Mouse (Mus musculus): ENCODE results near the gene Nsd1. TPM values are rescaled to one million over a fixed set of nuclear protein-coding genes. Genes with fewer than 3 reads are reported as not detected.

Gene Nsd1
- polyA plus RNA-seq, 1 experiment from 2014 or later: 67.4 TPM

DNA sequence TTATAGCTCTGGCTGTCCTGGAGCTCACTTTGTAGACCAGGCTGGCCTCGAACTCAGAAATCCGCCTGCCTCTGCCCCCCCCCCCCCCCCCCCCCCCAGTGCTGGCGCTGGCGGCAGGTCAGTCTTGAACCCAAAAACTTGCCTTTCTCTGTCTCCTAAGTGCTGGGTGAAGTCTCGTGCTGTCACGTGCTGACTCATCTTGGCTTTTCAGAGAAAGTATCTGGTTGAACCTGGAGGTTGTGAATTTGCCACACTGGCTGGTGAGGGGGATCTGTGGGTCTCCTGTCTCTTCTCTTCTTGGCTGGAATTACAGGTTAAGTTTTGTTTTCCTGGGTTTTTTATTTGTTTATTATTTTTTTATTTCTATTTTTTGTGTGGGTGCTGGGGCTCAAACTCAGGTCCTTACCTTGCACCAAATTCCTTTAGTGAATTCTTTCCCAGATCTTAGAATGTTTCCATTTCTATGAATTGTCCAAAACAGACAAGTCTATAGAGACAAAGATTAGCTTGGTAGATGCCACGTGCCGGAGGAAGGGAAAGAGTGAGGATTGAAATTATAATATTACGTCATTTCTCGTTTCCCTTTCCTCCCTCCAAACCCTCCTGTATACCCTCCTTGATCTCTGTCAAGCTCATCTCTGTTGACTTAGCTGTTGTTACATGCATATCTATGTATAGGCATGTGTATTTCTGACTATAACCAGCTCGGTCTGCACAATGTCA lies 4.8 kb upstream of the Nsd1 start:
- no peak for ATAC-seq (replicated peaks; ENCODE audit: insufficient number of reproducible peaks, low FRiP score, low TSS enrichment, low read depth)
- no peak overlapping the region for H3K4me2 ChIP-seq (ENCODE audit: low read depth, low read length)
- 80% methylated on average over 9 of the region's 11 CpGs for WGBS

GRCm38 (mm10) chr13:55205448-55206205 lies 4.0 kb upstream of the Nsd1 start:
- no peaks in the 10 kb centered on the region for H3K9me3 ChIP-seq (replicated peaks; ENCODE audit: control insufficient read depth, low read length)
- H3K4me3 ChIP-seq (ENCODE audit: low read depth, low read length): no peak overlapping the region
- H3K4me1 ChIP-seq (ENCODE audit: control insufficient read depth, insufficient read depth, low read length): peaks cover 4% of the 10 kb centered on the region
- H3K36me3 ChIP-seq (replicated peaks; ENCODE audit: control insufficient read depth, insufficient read depth, low read depth, low read length): no peaks in the 10 kb centered on the region
- DNase-seq (ENCODE audit: low spot score) (no peak), ATAC-seq (replicated peaks; ENCODE audit: insufficient number of reproducible peaks, low FRiP score, low TSS enrichment, low read depth) (no peak)
- no peak overlapping the region for H3K27ac ChIP-seq (replicated peaks; ENCODE audit: low read depth, low read length)
- no peak overlapping the region for H3K4me2 ChIP-seq (ENCODE audit: low read depth, low read length)
- 93% methylated on average over 6 of the region's 6 CpGs for WGBS
- no peaks in the 10 kb centered on the region; the same call in 1 of the 2 replicates for H3K27me3 ChIP-seq (ENCODE audit: control insufficient read depth, insufficient read depth, low read length)
- no peak overlapping the region for H3K9ac ChIP-seq (replicated peaks; ENCODE audit: low read length)

More for the DNA sequence above, 4.8 kb upstream of the Nsd1 start:
- no peak overlapping the region for H3K4me3 ChIP-seq (ENCODE audit: low read depth, low read length)
- H3K9me3 ChIP-seq (replicated peaks; ENCODE audit: control insufficient read depth, low read length): no peaks in the 10 kb centered on the region
- H3K9ac ChIP-seq (replicated peaks; ENCODE audit: low read length): no peak overlapping the region
- H3K27ac ChIP-seq (replicated peaks; ENCODE audit: low read depth, low read length): no peak overlapping the region
- DNase-seq (ENCODE audit: low spot score): no peak
- no peaks in the 10 kb centered on the region for H3K36me3 ChIP-seq (replicated peaks; ENCODE audit: control insufficient read depth, insufficient read depth, low read depth, low read length)
- H3K27me3 ChIP-seq (ENCODE audit: control insufficient read depth, insufficient read depth, low read length): no peaks in the 10 kb centered on the region
- H3K4me1 ChIP-seq (ENCODE audit: control insufficient read depth, insufficient read depth, low read length): peaks cover 4% of the 10 kb centered on the region

DNA sequence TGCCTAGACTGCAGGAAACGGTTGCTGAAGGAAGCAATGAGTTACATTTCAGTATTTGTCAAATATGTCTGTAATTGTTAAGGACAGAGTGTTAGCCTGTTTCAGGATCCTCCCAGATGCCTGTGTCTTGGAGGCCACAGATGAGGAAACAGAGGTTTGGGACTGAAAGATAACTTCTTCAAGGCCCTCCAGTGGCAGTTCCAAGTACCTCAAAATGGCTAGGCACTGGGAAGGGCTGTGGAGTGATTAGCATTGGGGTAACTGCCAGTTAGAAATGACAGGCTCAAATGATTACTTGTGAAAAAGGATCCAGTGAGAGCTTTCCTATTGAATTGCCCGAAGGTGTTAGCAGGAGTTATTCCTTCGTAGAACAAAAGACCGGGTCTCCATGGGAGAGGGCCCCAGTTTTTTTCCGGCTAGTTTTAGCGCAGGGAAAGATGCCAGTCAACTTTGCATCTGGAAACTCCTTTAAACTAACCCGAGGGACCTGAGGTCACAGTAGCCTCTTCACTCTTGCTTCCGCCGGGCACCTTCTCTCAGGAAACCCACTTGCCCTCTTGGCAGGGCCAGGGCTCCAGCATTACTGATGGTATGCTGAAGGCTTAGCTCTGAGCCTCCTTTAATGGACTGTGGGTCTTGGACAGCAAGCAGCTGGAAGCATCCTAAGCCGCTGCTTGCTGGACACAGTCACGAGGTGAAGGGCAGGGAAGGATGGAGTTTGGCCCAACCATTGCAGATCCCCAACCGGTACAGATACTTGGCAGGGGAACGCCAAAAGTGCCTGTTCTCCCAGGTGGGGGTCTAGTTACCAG lies 539 bp upstream of the Nsd1 start:
- Histone ChIP-seq H3K9me3 (replicated peaks; ENCODE audit: control insufficient read depth, low read length) (no peaks in the 10 kb centered on the region), H3K4me3 (ENCODE audit: low read depth, low read length) (no peak overlapping the region), H3K27me3 (ENCODE audit: control insufficient read depth, insufficient read depth, low read length) (no peaks in the 10 kb centered on the region; the same call in 1 of the 2 replicates), H3K36me3 (replicated peaks; ENCODE audit: control insufficient read depth, insufficient read depth, low read depth, low read length) (no peaks in the 10 kb centered on the region), H3K9ac (replicated peaks; ENCODE audit: low read length) (no peak overlapping the region; the same call in 1 of the 2 replicates), H3K4me2 (ENCODE audit: low read depth, low read length) (no peak overlapping the region; the same call in 1 of the 2 replicates), H3K4me1 (ENCODE audit: control insufficient read depth, insufficient read depth, low read length) (peaks cover 11% of the 10 kb centered on the region), H3K27ac (replicated peaks; ENCODE audit: low read depth, low read length) (no peak overlapping the region)
- 60% methylated on average over 13 of the region's 13 CpGs for WGBS
- peak; percentile 10 for DNase-seq (ENCODE audit: low spot score)
- no peak for ATAC-seq (replicated peaks; ENCODE audit: insufficient number of reproducible peaks, low FRiP score, low TSS enrichment, low read depth)

GRCm38 (mm10) chr13:55210193-55210970 lies 800 bp downstream of the Nsd1 start:
- Histone ChIP-seq H3K36me3 (replicated peaks; ENCODE audit: control insufficient read depth, insufficient read depth, low read depth, low read length) (no peaks in the 10 kb centered on the region), H3K27ac (replicated peaks; ENCODE audit: low read depth, low read length) (peak overlapping the region; percentile 98), H3K4me3 (ENCODE audit: low read depth, low read length) (peak overlapping the region; percentile 80), H3K9me3 (replicated peaks; ENCODE audit: control insufficient read depth, low read length) (no peaks in the 10 kb centered on the region), H3K27me3 (ENCODE audit: control insufficient read depth, insufficient read depth, low read length) (no peaks in the 10 kb centered on the region; the same call in 1 of the 2 replicates), H3K9ac (replicated peaks; ENCODE audit: low read length) (peak overlapping the region; percentile 97), H3K4me2 (ENCODE audit: low read depth, low read length) (peak overlapping the region; percentile 92), H3K4me1 (ENCODE audit: control insufficient read depth, insufficient read depth, low read length) (peaks cover 13% of the 10 kb centered on the region)
- under 1% methylated on average over 65 of the region's 77 CpGs for WGBS
- DNase-seq (ENCODE audit: low spot score) (peak; percentile 69), ATAC-seq (replicated peaks; ENCODE audit: insufficient number of reproducible peaks, low FRiP score, low TSS enrichment, low read depth) (peak; percentile 61)

DNA sequence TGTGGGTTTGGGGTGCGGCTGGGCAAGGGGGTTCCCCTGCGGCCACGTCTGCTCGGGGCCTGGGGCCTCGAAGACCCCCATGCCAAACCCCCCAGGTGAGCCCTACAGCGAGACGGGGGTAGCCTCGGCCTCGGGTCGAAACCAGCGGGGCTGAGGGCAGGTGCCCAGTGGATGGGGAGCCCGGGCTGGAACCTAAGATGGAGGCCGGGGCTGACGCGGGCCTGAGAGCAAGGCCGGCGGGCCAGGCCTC lies 1.3 kb downstream of the Nsd1 start:
- Histone ChIP-seq H3K4me2 (ENCODE audit: low read depth, low read length) (peak overlapping the region; percentile 92), H3K9me3 (replicated peaks; ENCODE audit: control insufficient read depth, low read length) (no peaks in the 10 kb centered on the region), H3K4me1 (ENCODE audit: control insufficient read depth, insufficient read depth, low read length) (peaks cover 13% of the 10 kb centered on the region), H3K27ac (replicated peaks; ENCODE audit: low read depth, low read length) (peak overlapping the region; percentile 98), H3K9ac (replicated peaks; ENCODE audit: low read length) (peak overlapping the region; percentile 97), H3K27me3 (ENCODE audit: control insufficient read depth, insufficient read depth, low read length) (no peaks in the 10 kb centered on the region; the same call in 1 of the 2 replicates), H3K4me3 (ENCODE audit: low read depth, low read length) (peak overlapping the region; percentile 80), H3K36me3 (replicated peaks; ENCODE audit: control insufficient read depth, insufficient read depth, low read depth, low read length) (no peaks in the 10 kb centered on the region)
- WGBS: 2% methylated on average over 17 of the region's 17 CpGs
- ATAC-seq (replicated peaks; ENCODE audit: insufficient number of reproducible peaks, low FRiP score, low TSS enrichment, low read depth) (peak; percentile 60), DNase-seq (ENCODE audit: low spot score) (no peak)

- peaks cover 2% of the 10 kb centered on the region; the same call in 1 of the 2 replicates for H3K36me3 ChIP-seq (replicated peaks; ENCODE audit: control insufficient read depth, insufficient read depth, low read depth, low read length)
- H3K4me3 ChIP-seq (ENCODE audit: low read depth, low read length): peak overlapping the region; percentile 80
- peaks cover 13% of the 10 kb centered on the region for H3K4me1 ChIP-seq (ENCODE audit: control insufficient read depth, insufficient read depth, low read length)
- peak overlapping the region; percentile 98 for H3K27ac ChIP-seq (replicated peaks; ENCODE audit: low read depth, low read length)
- peak; percentile 68 for ATAC-seq (replicated peaks; ENCODE audit: insufficient number of reproducible peaks, low FRiP score, low TSS enrichment, low read depth)
- no peaks in the 10 kb centered on the region for H3K9me3 ChIP-seq (replicated peaks; ENCODE audit: control insufficient read depth, low read length)
- 0% methylated on average over 6 of the region's 93 CpGs for WGBS
- DNase-seq (ENCODE audit: low spot score): peak; percentile 93
- peak overlapping the region; percentile 97 for H3K9ac ChIP-seq (replicated peaks; ENCODE audit: low read length)
- peak overlapping the region; percentile 92 for H3K4me2 ChIP-seq (ENCODE audit: low read depth, low read length)
- no peaks in the 10 kb centered on the region; the same call in 1 of the 2 replicates for H3K27me3 ChIP-seq (ENCODE audit: control insufficient read depth, insufficient read depth, low read length)
Measured at GRCm38 (mm10) chr13:55211221-55212010, 1.8 kb downstream of the Nsd1 start.

GRCm38 (mm10) chr13:55212011-55212360 lies 2.4 kb downstream of the Nsd1 start:
- Histone ChIP-seq H3K9ac (replicated peaks; ENCODE audit: low read length) (peak overlapping the region; percentile 97), H3K4me2 (ENCODE audit: low read depth, low read length) (peak overlapping the region; percentile 92), H3K9me3 (replicated peaks; ENCODE audit: control insufficient read depth, low read length) (no peaks in the 10 kb centered on the region), H3K4me3 (ENCODE audit: low read depth, low read length) (peak overlapping the region; percentile 80), H3K27me3 (ENCODE audit: control insufficient read depth, insufficient read depth, low read length) (no peaks in the 10 kb centered on the region; the same call in 1 of the 2 replicates), H3K36me3 (replicated peaks; ENCODE audit: control insufficient read depth, insufficient read depth, low read depth, low read length) (peaks cover 2% of the 10 kb centered on the region; the same call in 1 of the 2 replicates), H3K4me1 (ENCODE audit: control insufficient read depth, insufficient read depth, low read length) (peaks cover 13% of the 10 kb centered on the region), H3K27ac (replicated peaks; ENCODE audit: low read depth, low read length) (peak overlapping the region; percentile 98)
- peak; percentile 24 for ATAC-seq (replicated peaks; ENCODE audit: insufficient number of reproducible peaks, low FRiP score, low TSS enrichment, low read depth)
- peak; percentile 69 for DNase-seq (ENCODE audit: low spot score)
- WGBS: 2% methylated on average over 13 of the region's 32 CpGs

Measured in embryonic facial prominence, embryonic 11.5 days (tissue).